Mouse (Mus musculus) liver, embryonic 14.5 days (tissue): ENCODE measurements around the gene Slc30a5.
"Not testable (repeated sequence)": the region's sequence is repeated elsewhere in the genome, so short reads cannot be mapped to it uniquely, and the experiment has no call there.

Experiments
- CTCF ChIP-seq: IDR thresholded peaks from 2 replicates; pipeline ENCODE4 v1.5.1; 2016; ENCODE audit warnings: antibody characterized with exemption, low read depth, control low read depth
- EP300 ChIP-seq: IDR thresholded peaks from 2 replicates; pipeline ENCODE4 v1.6.1; 2016; ENCODE audit warnings: antibody characterized with exemption, low read depth

DNA sequence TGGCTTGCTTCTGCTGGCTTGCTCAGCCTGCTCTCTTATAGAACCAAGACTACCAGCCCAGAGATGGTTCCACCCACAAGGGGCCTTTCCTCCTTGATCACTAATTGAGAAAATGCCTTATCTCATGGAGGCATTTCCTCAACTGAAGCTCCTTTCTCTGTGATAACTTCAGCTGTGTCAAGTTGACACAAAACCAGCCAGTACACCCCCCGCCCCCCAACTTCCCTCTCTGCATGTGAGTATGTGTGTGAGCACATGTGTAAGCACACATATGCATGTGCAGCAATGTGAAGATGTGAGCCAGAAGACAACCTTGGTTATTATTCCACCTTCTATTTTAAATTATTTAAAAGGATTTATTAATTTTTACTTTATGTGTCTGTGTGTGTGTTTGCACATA is 30.7 kb upstream of the Slc30a5 start:
- TF ChIP-seq EP300 = peak; percentile 79
- not testable (repeated sequence) for TF ChIP-seq CTCF
